Mouse (Mus musculus) liver, embryonic 11.5 days (tissue): ENCODE measurements around the gene Serhl. TPM values are rescaled to one million over a fixed set of nuclear protein-coding genes. Genes with fewer than 3 reads are reported as not detected.
"Not testable (repeated sequence)": the region's sequence is repeated elsewhere in the genome, so short reads cannot be mapped to it uniquely, and the experiment has no call there.

ENCODE experiments used
- ATAC-seq: fragments of 200-750 bp; cut with Nextera tagmentation; replicated peaks from 2 replicates; pipeline ENCODE4 v1.8.0; 2017; ENCODE audit warnings: moderate number of reproducible peaks, mild to moderate bottlenecking, moderate TSS enrichment, moderate library complexity; ENCODE audit not compliant: low FRiP score
- DNase-seq: peaks from one replicate; pipeline ENCODE4 v3.0.0-alpha.2; 2017; ENCODE audit warnings: low spot score
- H3K27ac ChIP-seq: fragments of 300-500 bp; sonication (generic); 2 replicates; pipeline ENCODE4 v1.5.1; 2014; ENCODE audit warnings: mild to moderate bottlenecking, low read depth, low read length, control low read depth
- H3K27me3 ChIP-seq: fragments of 300-500 bp; sonication (generic); replicated peaks from 2 replicates; pipeline ENCODE4 v1.6.1; 2014; ENCODE audit warnings: low read length, mixed read lengths; ENCODE audit not compliant: control insufficient read depth, insufficient read depth
- H3K36me3 ChIP-seq: fragments of 300-500 bp; sonication (generic); 2 replicates; pipeline ENCODE4 v1.6.1; 2014; ENCODE audit warnings: mild to moderate bottlenecking, low read length, moderate library complexity, mixed read lengths; ENCODE audit not compliant: control insufficient read depth, insufficient read depth
- H3K4me1 ChIP-seq: fragments of 300-500 bp; sonication (generic); replicated peaks from 2 replicates; pipeline ENCODE4 v1.6.1; 2014; ENCODE audit warnings: low read length, mixed read lengths; ENCODE audit not compliant: control insufficient read depth, insufficient read depth
- H3K4me2 ChIP-seq: fragments of 300-500 bp; sonication (generic); 2 replicates; pipeline ENCODE4 v1.6.1; 2014; ENCODE audit warnings: mild to moderate bottlenecking, control low read depth, moderate library complexity
- H3K4me3 ChIP-seq: fragments of 300-500 bp; sonication (generic); 2 replicates; pipeline ENCODE4 v1.5.1; 2014; ENCODE audit warnings: low read depth, low read length, control low read depth
- H3K9ac ChIP-seq: fragments of 300-500 bp; sonication (generic); 2 replicates; pipeline ENCODE4 v1.6.1; 2014; ENCODE audit warnings: low read depth, low read length, control low read depth
- H3K9me3 ChIP-seq: fragments of 300-500 bp; sonication (generic); 2 replicates; pipeline ENCODE4 v1.6.1; 2016; ENCODE audit warnings: low read length, inconsistent platforms, mixed read lengths; ENCODE audit not compliant: control insufficient read depth
- WGBS: fragments of 180-500 bp; shearing (Covaris S2); extraction: QIAGEN DNeasy Blood & Tissue Kit; methylation state at CpG from one replicate; pipeline ENCODE4 v1.1.7; 2014; 5-methylcytosine and 5-hydroxymethylcytosine counted together
- polyA plus RNA-seq: library from polyadenylated mRNA; unstranded; fragments of >200 nt; fragmentation: Nextera tagmentation; extraction: Ambion mirVana; gene quantifications from 2 replicates; pipeline ENCODE4 v1.2.1, GENCODE M21; 2014

The Serhl gene
- polyA plus RNA-seq: 45.8 and 49.4 TPM in 2 replicates

DNA sequence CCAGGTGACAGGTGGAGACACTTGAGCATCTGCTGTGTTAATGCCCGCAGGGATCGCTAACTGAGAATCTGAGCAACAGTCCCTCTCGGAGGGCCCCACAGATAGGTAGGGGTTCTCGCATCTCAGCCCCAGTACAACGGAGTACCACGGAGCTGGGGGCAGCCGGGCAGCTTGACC lies at the start of gene Serhl:
TSS of gene Serhl (plus strand) at position 78 of the 177 bp plus-strand sequence.
- DNase-seq (no peak), ATAC-seq (no peak)
- H3K4me1 ChIP-seq: 0 out of 2 replicates have a peak, but pooled peaks cover 4% of the 10 kb centered on the region
- H3K9me3 ChIP-seq: no peaks in the 10 kb centered on the region
- 25% methylated on average over 7 of the region's 7 CpGs for WGBS
- peak within 1 kb of the TSS; percentile 3; the same call in 1 of the 2 replicates for H3K4me3 ChIP-seq
- peaks cover 12% of the 10 kb centered on the region for H3K27me3 ChIP-seq
- H3K27ac ChIP-seq: no peak within 1 kb of the TSS
- H3K9ac ChIP-seq: no peak within 1 kb of the TSS
- peak within 1 kb of the TSS; percentile 47 for H3K4me2 ChIP-seq
- no peaks in the 10 kb centered on the region for H3K36me3 ChIP-seq

DNA sequence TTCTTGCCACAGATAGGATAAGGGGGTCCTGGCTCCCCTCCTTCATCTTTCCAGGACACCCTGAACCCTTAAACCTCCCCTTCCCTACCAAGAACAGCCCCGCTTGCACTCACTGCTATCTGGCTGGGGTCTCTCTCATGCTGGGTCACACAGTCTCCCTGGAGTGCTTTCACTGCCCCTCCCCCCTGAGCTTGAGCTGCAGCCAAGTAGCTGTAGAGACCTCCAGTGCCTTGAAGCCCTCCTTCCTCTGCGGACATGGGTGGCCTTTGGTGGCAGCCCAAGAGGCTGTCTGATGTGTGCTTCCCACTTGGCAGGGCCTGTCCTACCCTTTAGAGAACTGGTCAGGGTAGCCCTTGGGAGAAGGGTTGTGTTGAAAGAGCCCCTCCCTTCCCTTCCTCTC lies 49.1 kb upstream of the Serhl start:
- peaks cover 14% of the 10 kb centered on the region for H3K4me1 ChIP-seq
- WGBS: 57% methylated on average over 2 of the region's 2 CpGs

DNA sequence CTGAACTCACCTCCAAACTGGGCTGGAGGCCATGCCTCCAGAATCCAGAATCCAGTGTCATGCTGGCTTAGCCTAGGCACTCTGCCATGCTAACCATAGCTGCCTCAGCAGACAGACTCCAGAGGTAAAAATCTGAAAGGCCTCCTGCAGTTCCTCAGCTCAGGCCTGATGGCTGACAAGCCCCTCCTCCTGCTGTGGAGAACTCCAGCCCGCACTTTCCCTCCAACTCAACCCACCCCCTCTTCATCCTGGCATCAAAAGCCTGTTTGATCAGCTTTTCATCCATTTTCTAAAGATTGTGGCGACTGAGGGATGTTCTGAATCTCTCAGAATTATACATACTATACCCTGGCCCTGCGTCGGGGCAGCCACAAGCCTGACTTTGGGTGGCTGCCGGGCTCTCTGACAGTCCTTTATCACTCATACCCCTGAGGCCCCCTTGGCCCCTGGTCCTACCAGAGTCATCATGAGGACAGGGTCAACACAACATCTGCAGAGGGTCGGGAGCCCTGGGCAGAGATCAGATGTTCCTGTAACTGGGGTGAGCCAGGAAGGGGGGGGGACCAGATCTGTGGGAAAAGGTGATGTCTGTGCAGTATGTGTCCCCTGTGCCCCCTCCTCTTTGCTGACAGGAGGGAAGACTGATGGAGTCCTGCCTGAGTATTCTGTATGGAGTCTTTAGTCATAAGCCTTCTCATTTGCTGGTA lies 46.5 kb upstream of the Serhl start:
- Histone ChIP-seq H3K9me3 (peaks cover 5% of the 10 kb centered on the region), H3K27ac (no peak overlapping the region), H3K36me3 (no peaks in the 10 kb centered on the region), H3K4me1 (peaks cover 11% of the 10 kb centered on the region), H3K4me2 (peak overlapping the region; percentile 23; the same call in 1 of the 2 replicates), H3K4me3 (no peak overlapping the region), H3K27me3 (peaks cover 7% of the 10 kb centered on the region; the same call in 1 of the 2 replicates), H3K9ac (no peak overlapping the region)
- WGBS: 20% methylated on average over 6 of the region's 6 CpGs
- DNase-seq (no peak), ATAC-seq (no peak)

More for the DNA sequence above, 49.1 kb upstream of the Serhl start:
- no peak overlapping the region for H3K4me3 ChIP-seq
- DNase-seq (no peak), ATAC-seq (no peak)
- H3K27ac ChIP-seq: no peak overlapping the region
- peaks cover 7% of the 10 kb centered on the region; the same call in 1 of the 2 replicates for H3K27me3 ChIP-seq
- no peaks in the 10 kb centered on the region for H3K36me3 ChIP-seq
- H3K9me3 ChIP-seq: no peaks in the 10 kb centered on the region
- H3K4me2 ChIP-seq: no peak overlapping the region
- no peak overlapping the region for H3K9ac ChIP-seq

DNA sequence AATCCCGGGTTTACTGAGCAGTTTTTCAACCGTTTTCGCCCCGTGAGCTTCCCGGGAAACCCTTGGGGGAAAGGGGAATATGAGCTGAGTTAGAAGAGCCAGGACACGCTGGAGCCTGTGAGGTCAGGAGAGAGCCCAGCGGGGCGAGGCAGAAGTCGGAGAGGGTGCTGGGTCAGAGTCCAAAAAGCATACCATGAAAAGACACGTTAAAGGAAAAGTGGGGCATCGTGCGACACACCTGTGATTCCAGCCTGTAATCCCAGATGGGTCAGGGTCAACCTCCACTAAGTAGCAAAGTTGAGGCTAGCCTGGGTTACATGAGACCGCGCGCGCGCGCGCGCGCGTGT lies 46.0 kb upstream of the Serhl start:
- peaks cover 11% of the 10 kb centered on the region for H3K4me1 ChIP-seq
- peaks cover 4% of the 10 kb centered on the region; the same call in 1 of the 2 replicates for H3K27me3 ChIP-seq
- no peak overlapping the region for H3K27ac ChIP-seq
- H3K4me3 ChIP-seq: no peak overlapping the region
- no peak for ATAC-seq
- no peaks in the 10 kb centered on the region for H3K36me3 ChIP-seq
- DNase-seq: no peak
- WGBS: 68% methylated on average over 22 of the region's 22 CpGs
- H3K9ac ChIP-seq: no peak overlapping the region
- no peak overlapping the region for H3K4me2 ChIP-seq
- H3K9me3 ChIP-seq: peaks cover 5% of the 10 kb centered on the region

DNA sequence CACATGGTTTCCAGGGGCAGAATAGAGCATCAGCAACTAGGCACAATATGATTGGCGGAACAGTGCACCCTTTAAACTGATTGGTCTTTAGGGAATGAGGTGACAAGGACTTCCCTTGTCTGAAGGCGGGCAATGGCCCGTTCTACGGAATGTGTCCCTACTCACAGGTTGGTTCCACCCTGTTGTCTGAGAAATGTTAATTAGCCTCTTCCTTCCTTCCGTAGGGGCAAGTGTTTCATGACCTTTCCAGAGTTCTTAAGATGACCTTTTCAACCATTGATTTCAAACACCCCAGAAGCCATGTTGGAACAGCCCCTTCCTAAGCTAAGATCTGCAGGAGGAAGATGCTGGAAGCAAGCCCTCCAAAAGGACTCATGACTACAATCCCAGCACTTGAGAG lies 43.7 kb upstream of the Serhl start:
- peaks cover 11% of the 10 kb centered on the region for H3K4me1 ChIP-seq
- not testable (repeated sequence) for ATAC-seq, H3K4me3 ChIP-seq, H3K27ac ChIP-seq, DNase-seq, H3K4me2 ChIP-seq, H3K27me3 ChIP-seq, H3K36me3 ChIP-seq, H3K9me3 ChIP-seq, H3K9ac ChIP-seq
- 86% methylated on average over 5 of the region's 5 CpGs for WGBS

DNA sequence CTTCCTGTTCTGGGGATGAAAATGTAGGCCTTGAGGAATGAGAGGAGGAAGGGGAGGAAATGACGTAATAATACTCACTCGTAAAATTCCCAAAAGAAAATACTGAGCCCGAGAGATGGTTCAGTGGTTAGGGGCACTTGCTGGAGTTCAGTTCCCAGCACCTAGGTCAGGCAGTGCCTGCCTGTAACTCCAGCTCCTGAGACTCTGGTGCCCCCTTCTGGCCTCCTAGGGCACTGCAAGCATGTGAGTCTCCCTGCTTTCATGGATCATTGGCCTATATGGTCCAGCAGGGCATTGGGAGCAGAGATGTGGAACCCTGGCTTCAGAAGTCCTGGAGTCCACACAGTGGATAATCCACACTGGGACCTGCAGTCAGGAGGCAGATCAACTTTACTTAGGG lies 43.0 kb upstream of the Serhl start:
- Histone ChIP-seq H3K36me3 (no peaks in the 10 kb centered on the region), H3K27ac (no peak overlapping the region), H3K4me1 (peaks cover 11% of the 10 kb centered on the region), H3K4me3 (no peak overlapping the region), H3K9ac (no peak overlapping the region), H3K9me3 (peaks cover 5% of the 10 kb centered on the region), H3K27me3 (no peaks in the 10 kb centered on the region; the same call in 1 of the 2 replicates), H3K4me2 (no peak overlapping the region)
- DNase-seq: no peak
- whole genome bisulfite sequencing: 90% methylated on average over 3 of the region's 3 CpGs
- no peak for ATAC-seq

DNA sequence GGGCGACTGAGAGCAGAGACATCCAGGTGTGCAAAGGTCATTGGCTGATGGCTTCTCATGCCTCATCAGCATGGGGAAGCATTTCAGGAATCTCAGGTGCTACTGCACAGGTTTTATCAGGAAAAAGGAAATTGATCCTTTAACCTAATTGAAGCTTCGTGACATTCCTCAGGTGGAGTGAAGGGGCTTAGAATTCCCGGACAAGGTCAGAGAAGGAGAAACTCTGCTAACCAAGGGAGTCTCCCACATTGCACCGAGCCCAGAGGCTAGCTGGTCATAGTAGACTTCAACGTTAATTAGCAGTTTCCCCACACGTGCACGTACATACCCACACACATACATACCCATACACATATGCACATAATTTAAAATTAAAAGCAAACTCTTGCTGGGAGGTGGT lies 42.6 kb upstream of the Serhl start:
- Histone ChIP-seq H3K36me3 (no peaks in the 10 kb centered on the region), H3K4me3 (no peak overlapping the region), H3K4me2 (no peak overlapping the region), H3K4me1 (peaks cover 11% of the 10 kb centered on the region), H3K27ac (no peak overlapping the region), H3K9ac (no peak overlapping the region), H3K9me3 (peaks cover 5% of the 10 kb centered on the region), H3K27me3 (no peaks in the 10 kb centered on the region; the same call in 1 of the 2 replicates)
- WGBS: 81% methylated on average over 7 of the region's 7 CpGs
- ATAC-seq (no peak), DNase-seq (no peak)

DNA sequence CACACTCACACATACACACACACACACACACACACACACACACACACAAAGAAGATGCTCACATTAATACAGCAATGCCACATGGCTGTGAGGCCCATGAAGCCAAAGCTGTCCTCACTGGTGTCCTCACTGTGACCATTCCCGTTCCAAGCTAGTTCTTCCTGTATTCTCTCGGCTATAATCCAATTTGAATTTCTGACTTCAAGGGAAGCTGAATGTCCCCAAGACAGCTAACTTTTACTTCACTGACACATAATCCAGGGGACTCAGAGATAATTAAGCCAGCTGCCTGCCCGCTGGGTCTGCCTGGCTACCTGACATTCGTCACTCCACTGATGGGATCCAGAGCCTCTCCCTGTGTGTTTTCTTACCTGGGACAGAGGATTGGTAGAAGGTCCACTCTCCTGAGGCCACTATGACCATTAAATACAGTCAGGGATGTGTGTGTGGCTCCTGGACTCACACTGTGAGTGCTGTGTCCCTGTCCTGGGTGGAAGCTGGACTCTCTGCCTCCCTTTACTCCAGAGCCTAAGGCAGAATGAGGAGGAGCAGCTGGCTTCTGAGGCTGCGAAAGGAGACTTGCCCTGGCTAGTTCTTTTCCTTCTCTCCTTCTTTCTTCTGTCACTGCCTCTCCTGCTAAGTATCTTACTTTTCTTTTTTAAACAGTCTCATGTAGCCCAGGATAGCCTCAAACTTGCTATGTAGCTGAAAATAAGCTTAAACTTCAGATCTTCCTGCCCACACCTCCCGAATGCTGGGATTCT lies 36.8 kb upstream of the Serhl start:
- peaks cover 8% of the 10 kb centered on the region; the same call in 1 of the 2 replicates for H3K4me1 ChIP-seq
- H3K36me3 ChIP-seq: no peaks in the 10 kb centered on the region
- H3K4me2 ChIP-seq: no peak overlapping the region
- H3K27ac ChIP-seq: no peak overlapping the region
- H3K27me3 ChIP-seq: peaks cover 20% of the 10 kb centered on the region; the same call in 1 of the 2 replicates
- ATAC-seq: no peak
- H3K4me3 ChIP-seq: no peak overlapping the region
- no peak for DNase-seq
- 65% methylated on average over 6 of the region's 6 CpGs for WGBS
- no peaks in the 10 kb centered on the region for H3K9me3 ChIP-seq
- H3K9ac ChIP-seq: no peak overlapping the region

DNA sequence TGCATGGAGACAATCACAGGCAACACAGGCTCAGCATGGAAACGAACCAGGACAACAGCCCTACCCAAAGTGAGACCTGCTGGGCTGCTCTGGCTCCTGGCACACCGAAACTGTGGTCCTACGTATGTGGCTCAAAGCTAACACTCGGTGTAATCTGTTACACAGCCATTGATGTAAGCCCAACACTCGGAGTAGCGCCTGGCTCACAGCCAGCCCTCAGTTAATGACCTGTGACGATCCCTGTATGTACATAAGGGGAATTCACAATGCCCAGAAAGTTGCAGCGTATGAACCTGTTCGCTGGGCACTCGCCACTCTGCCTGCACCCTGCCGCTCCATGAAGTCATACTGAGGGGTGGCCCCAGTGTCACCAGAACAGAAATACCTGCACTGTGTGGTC lies 36.0 kb upstream of the Serhl start:
- ATAC-seq (no peak), DNase-seq (no peak)
- no peak overlapping the region for H3K27ac ChIP-seq
- H3K27me3 ChIP-seq: peaks cover 24% of the 10 kb centered on the region; the same call in 1 of the 2 replicates
- no peaks in the 10 kb centered on the region for H3K9me3 ChIP-seq
- no peak overlapping the region for H3K9ac ChIP-seq
- H3K36me3 ChIP-seq: no peaks in the 10 kb centered on the region
- H3K4me2 ChIP-seq: no peak overlapping the region
- 69% methylated on average over 11 of the region's 11 CpGs for WGBS
- no peak overlapping the region for H3K4me3 ChIP-seq
- H3K4me1 ChIP-seq: peaks cover 8% of the 10 kb centered on the region; the same call in 1 of the 2 replicates
